ENCODE assay signal across 1 mouse cellular context in genomic region chr19:29383368-29383767, GRCm38 (mm10).
TF ChIP-seq lines count a peak whose summit lies in the region.

No protein-coding gene starts in this region.

TF ChIP-seq in MEL, 35 proteins besides CTCF, POLR2A, EP300 and RAD21:
- TF ChIP-seq USF1 (IDR thresholded peaks at IDR 0.05; ENCODE audit: low read depth, low read length), result no peak
- TF ChIP-seq TAL1 (IDR thresholded peaks at IDR 0.05; ENCODE audit: low read length), result no peak
- no peak for TF ChIP-seq SIN3A (IDR thresholded peaks at IDR 0.05; ENCODE audit: low read length)
- TF ChIP-seq MXI1 (IDR thresholded peaks at IDR 0.05; ENCODE audit: low read depth, low read length), result no peak
- no peak for TF ChIP-seq HCFC1 (IDR thresholded peaks at IDR 0.05; ENCODE audit: low read depth, low read length)
- TF ChIP-seq ETS1 (IDR thresholded peaks at IDR 0.05; ENCODE audit: low read depth, low read length), result 0 out of 2 replicates have a peak, but pooled peaks have one; percentile 6
- no peak for TF ChIP-seq GABPA (IDR thresholded peaks at IDR 0.05; ENCODE audit: low read depth, low read length)
- TF ChIP-seq CHD1 (IDR thresholded peaks at IDR 0.05; ENCODE audit: low read depth, low read length), result no peak
